ENCODE assay signal across 20 mouse cellular contexts in the genomic region with DNA sequence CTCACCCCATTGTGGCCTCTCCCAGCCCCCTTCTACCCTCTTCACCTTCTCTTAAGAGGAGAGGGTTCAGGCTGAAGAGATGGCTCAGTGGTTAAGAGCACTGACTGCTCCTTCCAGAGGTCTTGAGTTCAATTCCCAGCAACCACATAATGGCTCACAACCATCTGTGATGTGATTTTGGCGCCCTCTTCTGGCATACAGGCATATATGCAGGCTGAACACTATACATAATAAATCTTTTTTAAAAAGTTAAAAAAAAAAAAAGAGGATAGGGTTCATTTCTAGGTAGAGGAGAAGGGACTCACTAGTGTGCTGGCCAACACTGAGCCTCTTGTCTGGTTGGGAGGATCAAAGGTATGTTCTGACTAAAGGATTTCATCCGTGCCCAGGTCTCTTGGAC. TPM values are rescaled to one million over a fixed set of nuclear protein-coding genes. Genes with fewer than 3 reads are reported as not detected.
DNase-seq lines count a peak whose midpoint lies in the region; ATAC-seq and TF ChIP-seq lines count a peak whose summit lies in the region.
"Had no signal": no experiment of that assay in that cellular context is flagged by ENCODE, and none has a peak within 500 bp of the region (broad histone marks: within the 10 kb centered on the region; RNA-seq: fewer than 3 reads in every experiment).

No protein-coding gene starts in this region.

- no peaks in the 10 kb centered on the region for H3K9me3 ChIP-seq in intestine, postnatal 0 days (ENCODE audit: control insufficient read depth)
- H3K9me3 ChIP-seq in intestine, embryonic 16.5 days (ENCODE audit: control insufficient read depth, low read length) = no peaks in the 10 kb centered on the region
- no peaks in the 10 kb centered on the region for H3K9me3 ChIP-seq in lung, postnatal 0 days (ENCODE audit: low read length)
- H3K9me3 ChIP-seq: hindbrain, embryonic 13.5 days; limb, embryonic 15.5 days; lung, embryonic 15.5 days; midbrain, embryonic 13.5 days had no signal

- no peak overlapping the region for H3K4me2 ChIP-seq in intestine, postnatal 0 days (replicated peaks; ENCODE audit: low read depth)
- H3K4me2 ChIP-seq in intestine, embryonic 16.5 days (ENCODE audit: low read depth, low read length) = no peak overlapping the region
- H3K4me2 ChIP-seq in lung, postnatal 0 days (replicated peaks; ENCODE audit: low read depth, low read length) = no peak overlapping the region
- H3K4me2 ChIP-seq: heart, embryonic 11.5 days; hindbrain, embryonic 13.5 days; limb, embryonic 15.5 days; lung, embryonic 15.5 days; midbrain, embryonic 13.5 days had no signal

- no peak for ATAC-seq in intestine, postnatal 0 days
- no peak for ATAC-seq in intestine, embryonic 16.5 days
- ATAC-seq in lung, postnatal 0 days = no peak
- ATAC-seq: forebrain, embryonic 16.5 days; midbrain, embryonic 13.5 days had no signal

- no peak overlapping the region for H3K4me3 ChIP-seq in intestine, postnatal 0 days (ENCODE audit: low read depth, low read length)
- no peak overlapping the region for H3K4me3 ChIP-seq in intestine, embryonic 16.5 days (ENCODE audit: low read length)
- H3K4me3 ChIP-seq in lung, postnatal 0 days (ENCODE audit: low read depth, low read length) = no peak overlapping the region
- H3K4me3 ChIP-seq: erythroblast, embryonic 14.5 days; hindbrain, embryonic 13.5 days; limb, embryonic 15.5 days; lung, embryonic 15.5 days; midbrain, embryonic 13.5 days; myocyte had no signal

- no peaks in the 10 kb centered on the region for H3K4me1 ChIP-seq in intestine, postnatal 0 days (replicated peaks; ENCODE audit: control insufficient read depth, insufficient read depth, low read length)
- peaks cover 11% of the 10 kb centered on the region for H3K4me1 ChIP-seq in intestine, embryonic 16.5 days (ENCODE audit: control insufficient read depth, insufficient read depth, low read length)
- 0 out of 2 replicates have a peak, but pooled peaks cover 3% of the 10 kb centered on the region for H3K4me1 ChIP-seq in lung, postnatal 0 days (ENCODE audit: insufficient read depth, low read depth, low read length)
- H3K4me1 ChIP-seq: hindbrain, embryonic 13.5 days; lung, embryonic 15.5 days; midbrain, embryonic 13.5 days had no signal

- 56% methylated on average over 2 of the region's 2 CpGs for WGBS in intestine, postnatal 0 days
- WGBS in intestine, embryonic 16.5 days = 70% methylated on average over 2 of the region's 2 CpGs
- 54% methylated on average over 2 of the region's 2 CpGs for WGBS in lung, postnatal 0 days

- no peak for DNase-seq in lung, postnatal 0 days (ENCODE audit: low spot score)
- DNase-seq in lung, adult 18-20 months = no peak
- peak; percentile 59 for DNase-seq in R1 (ENCODE audit: low read depth, low spot score)
- DNase-seq in splenic B cell, adult 2 months (ENCODE audit: low read depth, low spot score) = peak; percentile 31
- no peak for DNase-seq in ovary, postnatal 10 days (ENCODE audit: low spot score)
- no peak for DNase-seq in ovary, postnatal 36 days (ENCODE audit: low spot score)
- DNase-seq: cerebellum, adult 9-10 months; layer of hippocampus, postnatal 36 days; right cerebral cortex, postnatal 25 days; thymus, postnatal 25 days had no signal

- H3K27ac ChIP-seq in intestine, postnatal 0 days (ENCODE audit: low read depth, low read length) = no peak overlapping the region
- no peak overlapping the region for H3K27ac ChIP-seq in intestine, embryonic 16.5 days (ENCODE audit: low read length)
- H3K27ac ChIP-seq in lung, postnatal 0 days (ENCODE audit: low read length) = no peak overlapping the region
- H3K27ac ChIP-seq: hindbrain, embryonic 13.5 days; limb, embryonic 15.5 days; lung, embryonic 15.5 days; midbrain, embryonic 13.5 days had no signal

- H3K27me3 ChIP-seq in intestine, postnatal 0 days (replicated peaks; ENCODE audit: control insufficient read depth, insufficient read depth, low read length) = 0 out of 2 replicates have a peak, but pooled peaks cover 5% of the 10 kb centered on the region
- H3K27me3 ChIP-seq in intestine, embryonic 16.5 days (replicated peaks; ENCODE audit: control insufficient read depth, insufficient read depth, low read length) = no peaks in the 10 kb centered on the region
- H3K27me3 ChIP-seq in lung, postnatal 0 days (replicated peaks; ENCODE audit: insufficient read depth, low read length) = no peaks in the 10 kb centered on the region
- H3K27me3 ChIP-seq in splenic B cell, adult 2 months (ENCODE audit: control insufficient read depth, insufficient read depth, low read length, poor library complexity, severe bottlenecking) = no peaks in the 10 kb centered on the region
- H3K27me3 ChIP-seq: hindbrain, embryonic 13.5 days; limb, embryonic 15.5 days; lung, embryonic 15.5 days; midbrain, embryonic 13.5 days had no signal

- no peak overlapping the region for H3K9ac ChIP-seq in intestine, postnatal 0 days (ENCODE audit: low read depth, low read length)
- H3K9ac ChIP-seq in intestine, embryonic 16.5 days (ENCODE audit: low read depth, low read length) = no peak overlapping the region
- H3K9ac ChIP-seq in lung, postnatal 0 days (replicated peaks; ENCODE audit: low read depth) = no peak overlapping the region
- H3K9ac ChIP-seq: hindbrain, embryonic 13.5 days; limb, embryonic 15.5 days; lung, embryonic 15.5 days; midbrain, embryonic 13.5 days had no signal

- TF ChIP-seq CTCF in intestine, postnatal 0 days (IDR thresholded peaks at IDR 0.05; ENCODE audit: low read depth) = peak; percentile 48
- peak; percentile 42 for TF ChIP-seq CTCF in lung, postnatal 0 days (IDR thresholded peaks at IDR 0.05)

- TF ChIP-seq EP300 in lung, postnatal 0 days (IDR thresholded peaks at IDR 0.05) = no peak

- no peaks in the 10 kb centered on the region for H3K36me3 ChIP-seq in intestine, postnatal 0 days (ENCODE audit: control insufficient read depth, insufficient read depth)
- peaks cover 7% of the 10 kb centered on the region for H3K36me3 ChIP-seq in intestine, embryonic 16.5 days (ENCODE audit: control insufficient read depth, insufficient read depth, low read length)
- no peaks in the 10 kb centered on the region for H3K36me3 ChIP-seq in lung, postnatal 0 days (ENCODE audit: insufficient read depth, low read length)
- no peaks in the 10 kb centered on the region for H3K36me3 ChIP-seq in splenic B cell, adult 2 months (ENCODE audit: control insufficient read depth, insufficient read depth, low read length, poor library complexity, severe bottlenecking)
- H3K36me3 ChIP-seq: midbrain, embryonic 13.5 days had no signal

RNA-seq across cellular contexts. Expression of a gene that starts 24.2 kb away (rescaled TPM):
- 2.5 and 2.8 TPM in 2 replicates for polyA plus RNA-seq in intestine, postnatal 0 days (2015; fragmentation: Nextera tagmentation; extraction: Ambion mirVana)
- 14.7 and 18.0 TPM in 2 replicates for polyA plus RNA-seq in intestine, embryonic 16.5 days (2015; fragmentation: Nextera tagmentation; extraction: Ambion mirVana)
- 4.8 and 5.4 TPM in 2 replicates for polyA plus RNA-seq in lung, postnatal 0 days (2015; fragmentation: Nextera tagmentation; extraction: Ambion mirVana)

RNA-seq across cellular contexts. Expression of a gene that starts 44.9 kb away (rescaled TPM):
- 73.1 and 74.4 TPM in 2 replicates for polyA plus RNA-seq in intestine, postnatal 0 days (2015; fragmentation: Nextera tagmentation; extraction: Ambion mirVana)
- 80.1 and 82.6 TPM in 2 replicates for polyA plus RNA-seq in intestine, embryonic 16.5 days (2015; fragmentation: Nextera tagmentation; extraction: Ambion mirVana)
- 57.4 and 60.4 TPM in 2 replicates for polyA plus RNA-seq in lung, postnatal 0 days (2015; fragmentation: Nextera tagmentation; extraction: Ambion mirVana)

Comparison
In these comparisons a context has a peak if more than half of its experiments do, and no peak if none do; other contexts are left out.
1. DNase-seq: peak in R1 (single experiment) and splenic B cell, adult 2 months (single experiment); none in lung, postnatal 0 days (single experiment), lung, adult 18-20 months (0 of 2), ovary, postnatal 10 days (single experiment) and ovary, postnatal 36 days (single experiment).